Mouse (Mus musculus) cerebellum, adult 11-12 months (tissue): Measurements from ENCODE around the gene Harbi1.

Source experiments
- DNase-seq: peaks from one replicate; pipeline ENCODE4 v3.0.0; 2022

The Harbi1 gene

GRCm38 (mm10) chr2:91710272-91711234 lies at the start of gene Harbi1, which contains the start of gene Atg13:
Gene Harbi1, plus strand, starts transcription at chr2:91710852.
Gene Atg13, minus strand, starts transcription at chr2:91710576.
- peak; percentile 90 for DNase-seq

GRCm38 (mm10) chr2:91660981-91661380 lies 49.7 kb upstream of the Harbi1 start:
- DNase-seq, result no peak

GRCm38 (mm10) chr2:91664780-91665179 lies 45.9 kb upstream of the Harbi1 start:
- DNase-seq, result no peak

- DNase-seq, result no peak
These were observed 44.2 kb upstream of the Harbi1 start for GRCm38 (mm10) chr2:91666386-91666910.

GRCm38 (mm10) chr2:91667747-91668146 lies 42.9 kb upstream of the Harbi1 start:
- DNase-seq, result no peak

- no peak for DNase-seq
These were observed 41.3 kb upstream of the Harbi1 start for GRCm38 (mm10) chr2:91669326-91669725.

GRCm38 (mm10) chr2:91670038-91670437 lies 40.6 kb upstream of the Harbi1 start:
- DNase-seq, result no peak

- no peak for DNase-seq
These were observed 37.1 kb upstream of the Harbi1 start for GRCm38 (mm10) chr2:91673587-91673986.

- DNase-seq, result no peak
These were observed 35.8 kb upstream of the Harbi1 start for GRCm38 (mm10) chr2:91674895-91675294.

GRCm38 (mm10) chr2:91676420-91676819 lies 34.2 kb upstream of the Harbi1 start:
- DNase-seq, result no peak

GRCm38 (mm10) chr2:91676961-91677360 lies 33.7 kb upstream of the Harbi1 start:
- DNase-seq, result no peak

- no peak for DNase-seq
These were observed 27.8 kb upstream of the Harbi1 start for GRCm38 (mm10) chr2:91682850-91683249.

- DNase-seq, result peak; percentile 39
These were observed 26.7 kb upstream of the Harbi1 start for GRCm38 (mm10) chr2:91683919-91684318.

GRCm38 (mm10) chr2:91689452-91689851 lies 21.2 kb upstream of the Harbi1 start:
- no peak for DNase-seq

- no peak for DNase-seq
These were observed 15.0 kb upstream of the Harbi1 start for GRCm38 (mm10) chr2:91695436-91696224.

GRCm38 (mm10) chr2:91696225-91696590 lies 14.4 kb upstream of the Harbi1 start:
- no peak for DNase-seq

- no peak for DNase-seq
These were observed 11.4 kb upstream of the Harbi1 start for GRCm38 (mm10) chr2:91699225-91699624.

- DNase-seq, result no peak
These were observed 9.3 kb upstream of the Harbi1 start for GRCm38 (mm10) chr2:91701366-91701765.

GRCm38 (mm10) chr2:91705736-91706135 lies 4.9 kb upstream of the Harbi1 start:
- no peak for DNase-seq

- no peak for DNase-seq
These were observed 4.2 kb upstream of the Harbi1 start for GRCm38 (mm10) chr2:91706456-91706855.

- DNase-seq, result no peak
These were observed 2.3 kb upstream of the Harbi1 start for GRCm38 (mm10) chr2:91708361-91708760.

- no peak for DNase-seq
These were observed 739 bp downstream of the Harbi1 start for GRCm38 (mm10) chr2:91711256-91711925.

- DNase-seq, result no peak
These were observed 4.3 kb downstream of the Harbi1 start for GRCm38 (mm10) chr2:91714921-91715320.
